Mouse (Mus musculus) limb, embryonic 12.5 days (tissue): ENCODE data around the gene Fgfbp3. TPM values are rescaled to one million over a fixed set of nuclear protein-coding genes. Genes with fewer than 3 reads are reported as not detected.
A peak's percentile ranks its signal among the peaks of the same experiment; 100 is the strongest.

Experiments used
- ATAC-seq: fragments of 200-750 bp; cut with Nextera tagmentation; 2 replicates; pipeline ENCODE4 v1.8.0; 2017; ENCODE audit warnings: low read depth, moderate TSS enrichment; ENCODE audit not compliant: insufficient number of reproducible peaks, insufficient read depth, low FRiP score, low TSS enrichment
- H3K27ac ChIP-seq: fragments of 300-500 bp; sonication (generic); 2 replicates; pipeline ENCODE4 v1.5.1; 2016; ENCODE audit warnings: mild to moderate bottlenecking, moderate library complexity
- H3K27me3 ChIP-seq: fragments of 300-500 bp; sonication (generic); 2 replicates; pipeline ENCODE4 v1.6.1; 2016; ENCODE audit warnings: mild to moderate bottlenecking, moderate library complexity
- H3K36me3 ChIP-seq: fragments of 300-500 bp; sonication (generic); 2 replicates; pipeline ENCODE4 v1.6.1; 2016; ENCODE audit warnings: mild to moderate bottlenecking, moderate library complexity
- H3K4me1 ChIP-seq: fragments of 300-500 bp; sonication (generic); replicated peaks from 2 replicates; pipeline ENCODE4 v1.6.1; 2016
- H3K4me2 ChIP-seq: fragments of 300-500 bp; sonication (generic); 2 replicates; pipeline ENCODE4 v1.6.1; 2016; ENCODE audit warnings: mild to moderate bottlenecking, moderate library complexity
- H3K4me3 ChIP-seq: fragments of 300-500 bp; sonication (generic); replicated peaks from 2 replicates; pipeline ENCODE4 v1.5.1; 2016; ENCODE audit warnings: mild to moderate bottlenecking
- H3K9ac ChIP-seq: fragments of 300-500 bp; sonication (generic); replicated peaks from 2 replicates; pipeline ENCODE4 v1.6.1; 2016; ENCODE audit warnings: mild to moderate bottlenecking, moderate library complexity
- H3K9me3 ChIP-seq: fragments of 300-500 bp; sonication (generic); 2 replicates; pipeline ENCODE4 v1.6.1; 2016; ENCODE audit warnings: mild to moderate bottlenecking, moderate library complexity
- WGBS: fragments of 180-500 bp; shearing (Covaris S2); methylation state at CpG from one replicate; pipeline ENCODE4 v1.1.7; 2016; 5-methylcytosine and 5-hydroxymethylcytosine counted together
- polyA plus RNA-seq: library from polyadenylated mRNA; unstranded; fragments of >200 nt; fragmentation: Nextera tagmentation; extraction: Ambion mirVana; gene quantifications from 2 replicates; pipeline ENCODE4 v1.2.1, GENCODE M21; 2016

The Fgfbp3 gene
- polyA plus RNA-seq, 1 experiment from 2014 or later: 8.6 TPM

- no peaks in the 10 kb centered on the region for H3K9me3 ChIP-seq
- H3K27ac ChIP-seq: no peak overlapping the region
- no peak overlapping the region for H3K9ac ChIP-seq
- WGBS: 73% methylated on average over 6 of the region's 6 CpGs
- peaks cover 12% of the 10 kb centered on the region for H3K4me1 ChIP-seq
- H3K36me3 ChIP-seq: no peaks in the 10 kb centered on the region
- H3K27me3 ChIP-seq: no peaks in the 10 kb centered on the region
- no peak for ATAC-seq
- H3K4me2 ChIP-seq: peak overlapping the region; percentile 70; the same call in 1 of the 2 replicates
- H3K4me3 ChIP-seq: no peak overlapping the region
These were observed 8.5 kb upstream of the Fgfbp3 start for GRCm38 (mm10) chr19:36927800-36928361.

GRCm38 (mm10) chr19:36926553-36927236 lies 7.3 kb upstream of the Fgfbp3 start:
- peak overlapping the region; percentile 95 for H3K4me3 ChIP-seq
- peak overlapping the region; percentile 70 for H3K4me2 ChIP-seq
- peaks cover 12% of the 10 kb centered on the region for H3K4me1 ChIP-seq
- no peak for ATAC-seq
- peak overlapping the region; percentile 96 for H3K27ac ChIP-seq
- no peaks in the 10 kb centered on the region for H3K36me3 ChIP-seq
- peak overlapping the region; percentile 92 for H3K9ac ChIP-seq
- no peaks in the 10 kb centered on the region for H3K9me3 ChIP-seq
- WGBS: 3% methylated on average over 26 of the region's 26 CpGs
- H3K27me3 ChIP-seq: no peaks in the 10 kb centered on the region

GRCm38 (mm10) chr19:36925671-36926552 lies 6.5 kb upstream of the Fgfbp3 start, which contains the start of gene Btaf1:
TSS of gene Btaf1 (plus strand) at chr19:36926079.
- H3K4me1 ChIP-seq: peaks cover 12% of the 10 kb centered on the region
- peak within 1 kb of the TSS; percentile 70 for H3K4me2 ChIP-seq
- H3K36me3 ChIP-seq: no peaks in the 10 kb centered on the region
- peak within 1 kb of the TSS; percentile 92 for H3K9ac ChIP-seq
- H3K27ac ChIP-seq: peak within 1 kb of the TSS; percentile 96
- peak within 1 kb of the TSS; percentile 95 for H3K4me3 ChIP-seq
- no peaks in the 10 kb centered on the region for H3K9me3 ChIP-seq
- no peaks in the 10 kb centered on the region for H3K27me3 ChIP-seq
- peak; percentile 95 for ATAC-seq
- WGBS: under 1% methylated on average over 76 of the region's 98 CpGs

- 49% methylated on average over 3 of the region's 3 CpGs for WGBS
- Histone ChIP-seq H3K9ac (no peak overlapping the region), H3K9me3 (no peaks in the 10 kb centered on the region), H3K27ac (no peak overlapping the region), H3K4me3 (no peak overlapping the region), H3K36me3 (no peaks in the 10 kb centered on the region), H3K4me2 (no peak overlapping the region), H3K27me3 (no peaks in the 10 kb centered on the region), H3K4me1 (peaks cover 15% of the 10 kb centered on the region)
- no peak for ATAC-seq
These were observed 3.5 kb upstream of the Fgfbp3 start for GRCm38 (mm10) chr19:36922936-36923335.

GRCm38 (mm10) chr19:36922015-36922414 lies 2.6 kb upstream of the Fgfbp3 start:
- Histone ChIP-seq H3K27me3 (no peaks in the 10 kb centered on the region), H3K4me2 (no peak overlapping the region), H3K9ac (no peak overlapping the region), H3K4me3 (no peak overlapping the region), H3K4me1 (peaks cover 12% of the 10 kb centered on the region), H3K36me3 (no peaks in the 10 kb centered on the region), H3K9me3 (no peaks in the 10 kb centered on the region), H3K27ac (no peak overlapping the region)
- no peak for ATAC-seq
- WGBS: 59% methylated on average over 2 of the region's 2 CpGs

GRCm38 (mm10) chr19:36918441-36919301 lies 744 bp downstream of the Fgfbp3 start:
- WGBS: under 1% methylated on average over 85 of the region's 85 CpGs
- no peaks in the 10 kb centered on the region for H3K9me3 ChIP-seq

GRCm38 (mm10) chr19:36916876-36917389 lies 2.5 kb downstream of the Fgfbp3 start:
- no peak overlapping the region for H3K4me3 ChIP-seq
- H3K4me1 ChIP-seq: peaks cover 6% of the 10 kb centered on the region
- no peak for ATAC-seq
- H3K4me2 ChIP-seq: no peak overlapping the region
- WGBS: 87% methylated on average over 1 of the region's 1 CpGs
- no peaks in the 10 kb centered on the region for H3K27me3 ChIP-seq
- H3K9me3 ChIP-seq: no peaks in the 10 kb centered on the region
- H3K36me3 ChIP-seq: no peaks in the 10 kb centered on the region
- no peak overlapping the region for H3K27ac ChIP-seq
- H3K9ac ChIP-seq: no peak overlapping the region

More at GRCm38 (mm10) chr19:36918441-36919301, 744 bp downstream of the Fgfbp3 start:
- peak overlapping the region; percentile 80 for H3K4me2 ChIP-seq
- ATAC-seq: peak; percentile 87
- peaks cover 6% of the 10 kb centered on the region for H3K4me1 ChIP-seq
- H3K9ac ChIP-seq: peak overlapping the region; percentile 90
- H3K27ac ChIP-seq: peak overlapping the region; percentile 91
- no peaks in the 10 kb centered on the region for H3K36me3 ChIP-seq
- H3K4me3 ChIP-seq: peak overlapping the region; percentile 88
- H3K27me3 ChIP-seq: no peaks in the 10 kb centered on the region

GRCm38 (mm10) chr19:36916206-36916605 lies 3.2 kb downstream of the Fgfbp3 start:
- Histone ChIP-seq H3K9ac (no peak overlapping the region), H3K36me3 (no peaks in the 10 kb centered on the region), H3K4me3 (no peak overlapping the region), H3K9me3 (no peaks in the 10 kb centered on the region), H3K27ac (no peak overlapping the region), H3K4me1 (peaks cover 6% of the 10 kb centered on the region), H3K27me3 (no peaks in the 10 kb centered on the region), H3K4me2 (no peak overlapping the region)
- no peak for ATAC-seq
- WGBS: 83% methylated on average over 4 of the region's 4 CpGs

GRCm38 (mm10) chr19:36913064-36913463 lies 6.4 kb downstream of the Fgfbp3 start:
- Histone ChIP-seq H3K9me3 (no peaks in the 10 kb centered on the region), H3K4me3 (no peak overlapping the region), H3K9ac (no peak overlapping the region), H3K4me2 (no peak overlapping the region), H3K27me3 (no peaks in the 10 kb centered on the region), H3K27ac (no peak overlapping the region), H3K36me3 (no peaks in the 10 kb centered on the region), H3K4me1 (0 out of 2 replicates have a peak, but pooled peaks cover 3% of the 10 kb centered on the region)
- 77% methylated on average over 7 of the region's 7 CpGs for WGBS
- no peak for ATAC-seq

GRCm38 (mm10) chr19:36910424-36911045 lies 8.9 kb downstream of the Fgfbp3 start:
- ATAC-seq: no peak
- 57% methylated on average over 12 of the region's 12 CpGs for WGBS
- no peaks in the 10 kb centered on the region for H3K4me1 ChIP-seq
- no peaks in the 10 kb centered on the region for H3K27me3 ChIP-seq
- H3K9ac ChIP-seq: no peak overlapping the region
- no peaks in the 10 kb centered on the region for H3K9me3 ChIP-seq
- no peak overlapping the region for H3K27ac ChIP-seq
- no peak overlapping the region for H3K4me2 ChIP-seq
- H3K4me3 ChIP-seq: no peak overlapping the region
- no peaks in the 10 kb centered on the region for H3K36me3 ChIP-seq
